Mouse (Mus musculus): Measurements from ENCODE around the gene Gpr153.
"Not testable (repeated sequence)": the region's sequence is repeated elsewhere in the genome, so short reads cannot be mapped to it uniquely, and the experiment has no call there.

Gene Gpr153

GRCm38 (mm10) chr4:152273621-152274236, at the start of gene Gpr153:
Gpr153 (plus strand) TSS chr4:152274232.
- peak; percentile 73 for DNase-seq (ENCODE audit: low spot score)

GRCm38 (mm10) chr4:152226901-152227486, 47.0 kb upstream of the Gpr153 start:
- no peak for DNase-seq (ENCODE audit: low spot score)

GRCm38 (mm10) chr4:152227749-152228527, 46.1 kb upstream of the Gpr153 start:
- DNase-seq (ENCODE audit: low spot score), result no peak

DNA sequence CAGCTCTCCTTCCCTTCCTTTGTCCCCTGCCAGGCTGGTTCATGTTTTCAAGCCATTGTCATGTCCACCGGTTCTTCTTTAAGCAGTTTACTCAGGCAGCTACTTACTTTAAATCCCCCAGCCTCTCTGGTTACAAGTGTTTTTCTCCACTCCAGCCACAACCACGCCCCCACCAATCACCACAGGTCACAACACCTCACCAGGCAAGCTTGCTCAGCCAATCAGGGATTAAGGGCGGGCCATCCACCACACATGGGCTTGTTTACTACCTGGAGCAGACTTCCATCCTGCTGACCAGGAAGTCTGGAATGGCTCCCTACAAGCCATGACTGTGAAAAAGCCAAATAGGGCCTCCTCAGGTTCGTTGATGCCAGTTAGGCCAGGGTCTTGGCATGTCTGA, 43.7 kb upstream of the Gpr153 start:
- not testable (repeated sequence) for DNase-seq (ENCODE audit: low spot score)

GRCm38 (mm10) chr4:152231326-152231725, 42.7 kb upstream of the Gpr153 start:
- DNase-seq (ENCODE audit: low spot score), result no peak

DNA sequence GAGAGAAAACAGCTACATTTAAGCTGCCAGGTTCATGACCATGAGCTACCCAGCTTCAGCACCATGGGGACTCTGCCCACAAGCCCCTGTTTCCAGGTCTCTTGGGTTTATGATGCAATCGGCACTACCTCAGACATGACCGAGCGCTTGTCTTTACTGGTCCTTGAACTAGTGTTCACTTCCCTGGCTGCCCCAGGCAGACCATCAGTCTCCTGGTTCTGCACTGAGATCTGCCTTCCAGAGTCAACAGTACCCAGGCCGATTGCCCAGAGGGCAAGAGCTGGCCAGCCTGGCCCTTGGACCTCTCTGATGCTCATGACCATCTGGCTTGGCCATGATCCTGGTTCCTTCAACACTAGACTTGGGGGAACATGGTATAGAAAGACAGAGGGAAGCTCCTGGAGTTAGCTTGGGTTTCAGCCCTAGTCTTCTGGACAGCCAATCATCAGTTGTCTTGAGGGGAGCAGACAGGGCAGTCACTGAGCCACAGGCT, 41.6 kb upstream of the Gpr153 start:
- DNase-seq (ENCODE audit: low spot score), result no peak

GRCm38 (mm10) chr4:152239974-152240373, 34.1 kb upstream of the Gpr153 start:
- no peak for DNase-seq (ENCODE audit: low spot score)

DNA sequence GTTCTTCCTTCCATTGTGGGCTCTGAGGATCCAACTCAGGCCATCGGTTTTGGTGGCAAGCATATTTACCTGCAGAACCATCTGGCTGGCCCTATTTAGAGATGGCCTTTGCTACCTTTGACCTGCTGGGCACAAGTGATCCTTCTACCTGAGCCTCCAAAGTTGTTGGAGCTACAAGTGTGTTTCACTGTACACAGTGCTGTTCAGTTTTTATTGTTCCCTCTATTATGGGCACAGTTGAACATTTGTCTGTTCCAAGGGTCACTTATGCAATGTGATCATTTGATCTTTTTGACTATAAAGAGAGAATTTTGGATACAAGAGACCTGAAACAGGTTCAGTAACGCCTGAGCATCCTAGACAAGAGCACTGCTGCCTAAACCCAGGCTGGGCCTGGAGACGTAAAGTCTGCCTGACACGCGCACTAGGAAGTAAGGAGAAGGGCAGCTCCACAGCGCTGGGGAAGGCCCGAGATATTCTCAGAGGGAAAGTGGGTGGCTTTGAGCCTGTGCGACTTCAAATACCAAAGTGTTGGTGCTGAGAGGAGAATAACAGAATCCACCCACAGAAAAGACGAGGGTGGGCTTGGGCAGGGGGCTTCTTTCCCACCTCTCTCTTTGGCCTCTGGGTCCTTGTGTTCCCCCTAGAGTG, 30.7 kb upstream of the Gpr153 start:
- DNase-seq (ENCODE audit: low spot score), result no peak

DNA sequence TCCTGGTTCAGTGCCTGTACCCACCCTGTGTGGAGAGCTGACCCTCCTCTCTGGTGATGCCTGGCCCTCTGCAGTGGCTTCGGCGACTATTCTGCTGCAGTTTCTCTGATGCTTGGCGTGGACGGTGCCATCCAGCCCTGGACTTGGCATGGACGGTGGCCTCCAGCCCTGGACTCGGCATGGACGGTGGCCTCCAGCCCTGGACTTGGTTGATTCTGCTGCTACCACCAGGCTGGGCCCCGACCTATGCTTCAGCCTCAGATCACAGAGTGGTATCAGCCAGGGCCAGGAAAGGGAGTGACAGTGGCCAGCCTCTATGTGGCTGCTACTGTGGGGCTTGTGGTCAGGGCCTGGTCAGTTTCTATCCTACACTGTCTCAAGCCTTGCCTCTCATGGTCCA, 30.1 kb upstream of the Gpr153 start:
- no peak for DNase-seq (ENCODE audit: low spot score)

DNA sequence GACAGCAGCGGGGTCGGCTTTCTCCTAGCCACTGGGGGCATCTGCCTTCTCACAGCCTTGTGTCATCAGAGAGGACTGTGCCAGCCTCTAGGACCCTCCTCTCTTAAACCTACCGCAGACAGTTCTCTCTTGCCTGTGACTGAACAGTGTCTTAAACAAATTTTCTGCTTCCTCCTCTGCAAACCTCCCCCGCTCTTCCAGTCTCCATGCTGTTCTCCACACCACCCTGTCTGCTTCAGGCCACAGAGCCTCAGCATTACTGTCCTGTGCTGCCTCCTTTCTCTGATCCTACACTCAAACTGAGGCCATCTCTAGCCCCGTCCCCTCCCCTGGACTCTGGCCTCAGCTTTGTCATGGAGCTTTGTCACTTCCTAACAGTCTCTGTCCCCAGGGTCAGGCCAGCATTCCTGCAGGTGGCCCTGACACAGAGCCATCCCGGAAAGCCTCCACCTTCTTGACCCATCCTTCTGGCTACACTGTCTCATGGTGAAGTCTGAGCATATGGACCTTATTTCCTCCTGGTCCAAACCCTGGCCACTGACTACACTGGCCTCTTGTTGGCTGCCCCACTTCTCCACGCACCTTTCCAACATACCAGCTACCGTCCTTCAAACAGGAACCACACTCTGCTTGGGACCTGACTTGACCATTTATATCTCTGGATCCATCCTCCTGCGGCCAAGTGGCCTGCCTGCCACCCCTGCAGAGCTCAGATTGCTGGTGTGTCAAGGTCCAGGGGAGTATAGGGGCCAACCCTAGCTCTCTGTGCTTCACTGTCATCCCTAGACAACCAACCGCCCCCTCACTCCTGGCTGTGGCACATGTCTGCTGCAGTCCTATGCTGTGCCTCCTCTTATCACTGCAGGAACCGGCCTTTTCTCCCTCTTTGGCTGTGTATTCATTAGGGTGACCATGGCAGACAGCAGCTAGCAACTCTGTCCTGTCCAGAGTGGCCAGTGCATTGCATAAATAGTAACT, 29.2 kb upstream of the Gpr153 start:
- no peak for DNase-seq (ENCODE audit: low spot score)

- no peak for DNase-seq (ENCODE audit: low spot score)
Measured at GRCm38 (mm10) chr4:152246011-152246410, 28.0 kb upstream of the Gpr153 start.

DNA sequence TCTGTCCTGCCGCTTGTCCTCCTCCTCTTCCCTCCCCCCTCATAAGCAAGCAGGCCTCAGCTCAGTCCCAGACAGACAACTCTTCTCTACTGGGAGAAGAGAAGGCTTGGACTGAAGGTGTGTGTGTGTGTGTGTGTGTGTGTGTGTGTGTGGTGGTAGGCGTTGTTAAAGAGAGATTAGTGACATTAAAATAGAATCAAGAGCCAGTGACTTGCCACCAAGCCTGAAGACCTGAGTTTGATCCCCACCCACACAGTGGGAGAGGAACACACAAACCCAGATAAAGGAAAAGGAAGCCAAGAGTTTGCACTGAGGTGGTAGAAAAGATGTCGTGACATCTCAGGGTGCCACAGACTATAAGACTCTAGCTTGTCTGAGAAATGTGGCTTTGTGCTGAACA, 26.8 kb upstream of the Gpr153 start:
- no peak for DNase-seq (ENCODE audit: low spot score)

- DNase-seq (ENCODE audit: low spot score), result no peak
Measured at GRCm38 (mm10) chr4:152250615-152251014, 23.4 kb upstream of the Gpr153 start.

- DNase-seq (ENCODE audit: low spot score), result no peak
Measured at GRCm38 (mm10) chr4:152253183-152253759, 20.8 kb upstream of the Gpr153 start.

- peak; percentile 73 for DNase-seq (ENCODE audit: low spot score)
Measured at GRCm38 (mm10) chr4:152257070-152257469, 17.0 kb upstream of the Gpr153 start.

- no peak for DNase-seq (ENCODE audit: low spot score)
Measured at GRCm38 (mm10) chr4:152260451-152260850, 13.6 kb upstream of the Gpr153 start.

DNA sequence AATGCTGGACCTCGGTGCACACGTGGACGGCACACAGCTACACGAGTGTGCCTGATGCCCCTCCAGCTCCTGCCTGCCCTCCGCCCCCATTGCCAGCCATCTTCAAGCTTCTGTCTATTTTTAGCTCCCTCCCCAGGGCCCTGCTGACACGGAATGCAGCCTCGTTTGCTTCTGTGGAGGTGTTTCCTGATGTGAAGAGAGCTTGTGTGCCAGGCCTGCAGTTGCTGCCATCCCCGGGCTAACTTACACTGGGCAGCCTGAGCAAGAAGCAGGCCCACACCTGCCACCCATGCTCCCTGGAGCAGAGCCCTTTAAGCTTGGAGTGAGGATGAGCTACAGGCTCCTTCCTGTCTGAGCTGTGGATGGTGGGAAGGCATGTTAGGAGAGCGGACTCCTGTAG, 11.8 kb upstream of the Gpr153 start:
- DNase-seq (ENCODE audit: low spot score), result no peak

DNA sequence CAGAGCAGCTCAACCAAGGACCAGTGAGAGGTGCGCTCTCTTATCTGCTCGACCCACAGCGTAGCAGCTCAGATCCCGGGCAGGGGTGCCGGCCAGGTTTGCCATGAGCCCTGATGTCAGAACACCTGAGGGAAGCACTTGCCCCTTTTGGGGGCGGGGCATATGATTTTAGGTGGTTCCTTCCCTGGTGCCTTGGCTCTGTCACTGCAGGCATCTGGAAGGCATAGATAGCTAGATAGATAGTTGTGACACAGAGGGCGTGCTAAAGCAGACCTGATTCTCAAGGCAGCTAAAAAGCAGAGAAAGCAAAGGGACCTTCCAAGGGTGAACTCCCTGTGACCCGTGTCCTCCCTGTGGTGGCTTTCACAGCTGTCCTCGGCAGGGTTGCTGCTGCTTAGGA, 10.9 kb upstream of the Gpr153 start:
- no peak for DNase-seq (ENCODE audit: low spot score)

- no peak for DNase-seq (ENCODE audit: low spot score)
Measured at GRCm38 (mm10) chr4:152263512-152264176, 10.4 kb upstream of the Gpr153 start.

DNA sequence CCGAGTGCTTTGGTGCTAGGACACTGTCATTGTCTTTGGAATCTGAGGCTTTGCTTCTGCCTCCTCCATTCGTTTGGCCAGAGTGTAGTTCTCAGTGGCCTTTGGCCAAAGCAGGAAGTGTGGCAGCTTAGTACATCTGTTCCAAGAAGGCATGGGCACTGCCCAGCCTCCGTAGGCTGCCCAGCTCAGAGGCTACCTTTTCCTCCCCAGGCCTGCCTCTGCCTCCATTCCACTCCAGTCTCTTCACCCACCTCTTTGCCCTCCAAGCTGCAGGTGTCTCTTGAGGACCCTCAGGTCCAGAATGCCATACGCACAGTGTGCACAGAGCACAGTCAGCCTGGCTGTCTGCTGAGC, 9.9 kb upstream of the Gpr153 start:
- DNase-seq (ENCODE audit: low spot score), result no peak
